Mouse (Mus musculus) bone marrow, adult 2 months (tissue): Measurements from ENCODE around the gene Rpl35a.

Source experiments
- CTCF ChIP-seq: fragments of 200-500 bp; IDR thresholded peaks from 2 replicates; pipeline ENCODE4 v1.5.1; 2011; ENCODE audit warnings: low read length, control low read depth; ENCODE audit not compliant: control insufficient read depth, insufficient read depth
- POLR2A ChIP-seq: fragments of 200-500 bp; IDR thresholded peaks from 2 replicates; pipeline ENCODE4 v1.6.1; 2011; ENCODE audit warnings: low read depth, mild to moderate bottlenecking, control low read depth, low read length, borderline replicate concordance; ENCODE audit not compliant: control insufficient read depth

GRCm38 (mm10) chr16:33072871-33073557 lies 16.8 kb downstream of the Rpl35a start:
- TF ChIP-seq POLR2A (no peak), CTCF (no peak)
